Mouse (Mus musculus): ENCODE data around the gene Nup210l. TPM values are rescaled to one million over a fixed set of nuclear protein-coding genes. Genes with fewer than 3 reads are reported as not detected.

Nup210l gene
- polyA plus RNA-seq, 1 experiment from 2014 or later, result 0.35 TPM

DNA sequence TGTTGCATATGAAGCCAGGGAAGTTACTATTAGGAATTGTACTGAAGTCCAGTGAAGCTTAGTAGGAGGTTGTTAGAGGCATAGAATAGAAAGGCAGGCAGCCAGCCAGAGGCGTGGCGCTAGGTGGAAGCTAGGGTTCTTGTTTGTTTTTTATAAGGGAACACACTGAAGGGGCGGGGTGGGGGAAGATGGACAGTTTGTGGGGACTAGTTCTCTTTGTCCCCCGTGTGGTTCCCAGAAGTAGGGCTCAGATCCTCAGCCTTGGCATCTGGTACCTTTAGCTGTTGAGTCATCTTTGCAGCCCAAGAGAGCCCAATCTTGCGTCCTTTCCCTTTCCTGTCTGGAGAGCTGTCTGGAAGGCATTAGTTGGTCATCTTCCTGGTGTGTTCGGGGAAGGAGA lies 18.7 kb upstream of the Nup210l start:
- no peak overlapping the region for H3K9ac ChIP-seq (replicated peaks; ENCODE audit: low read depth, low read length)
- WGBS, result 86% methylated on average over 6 of the region's 6 CpGs
- H3K4me2 ChIP-seq (ENCODE audit: low read depth, low read length), result no peak overlapping the region
- no peak overlapping the region for H3K27ac ChIP-seq (ENCODE audit: low read depth, low read length)
- H3K4me3 ChIP-seq (ENCODE audit: low read depth, low read length), result no peak overlapping the region
- ATAC-seq (ENCODE audit: low read depth), result no peak
- no peaks in the 10 kb centered on the region for H3K27me3 ChIP-seq (ENCODE audit: control insufficient read depth, insufficient read depth, low read length)
- H3K4me1 ChIP-seq (ENCODE audit: control insufficient read depth, insufficient read depth, low read length), result peaks cover 28% of the 10 kb centered on the region
- H3K9me3 ChIP-seq (ENCODE audit: control insufficient read depth, low read length), result no peaks in the 10 kb centered on the region
- H3K36me3 ChIP-seq (ENCODE audit: control insufficient read depth, insufficient read depth, low read length), result peaks cover 35% of the 10 kb centered on the region

DNA sequence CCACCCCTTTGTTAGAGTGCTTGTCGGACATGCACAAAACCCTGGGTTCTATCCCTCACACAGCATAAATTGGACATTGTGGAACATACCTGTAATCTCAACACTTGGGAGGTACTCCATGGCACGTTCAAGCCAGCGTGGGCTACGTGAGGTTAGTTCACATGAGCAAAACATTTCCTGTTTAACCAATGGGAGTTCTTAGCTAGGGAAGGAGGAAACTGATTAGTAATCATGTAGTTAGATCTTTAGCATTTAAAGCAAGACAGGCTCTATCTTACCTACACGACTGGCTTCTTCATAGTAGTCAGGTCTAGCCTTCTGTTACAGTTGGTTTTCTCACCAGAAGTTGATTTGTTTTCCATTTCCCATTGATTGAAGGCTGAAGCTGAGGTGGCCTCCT lies 17.9 kb upstream of the Nup210l start:
- no peak for ATAC-seq (ENCODE audit: low read depth)
- H3K4me2 ChIP-seq (ENCODE audit: low read depth, low read length), result no peak overlapping the region
- no peaks in the 10 kb centered on the region for H3K9me3 ChIP-seq (ENCODE audit: control insufficient read depth, low read length)
- WGBS, result 89% methylated on average over 5 of the region's 5 CpGs
- H3K9ac ChIP-seq (replicated peaks; ENCODE audit: low read depth, low read length), result no peak overlapping the region
- H3K4me1 ChIP-seq (ENCODE audit: control insufficient read depth, insufficient read depth, low read length), result peaks cover 23% of the 10 kb centered on the region
- no peak overlapping the region for H3K4me3 ChIP-seq (ENCODE audit: low read depth, low read length)
- no peak overlapping the region for H3K27ac ChIP-seq (ENCODE audit: low read depth, low read length)
- H3K27me3 ChIP-seq (ENCODE audit: control insufficient read depth, insufficient read depth, low read length), result no peaks in the 10 kb centered on the region
- peaks cover 42% of the 10 kb centered on the region for H3K36me3 ChIP-seq (ENCODE audit: control insufficient read depth, insufficient read depth, low read length)

- ATAC-seq (ENCODE audit: low read depth), result no peak
- H3K36me3 ChIP-seq (ENCODE audit: control insufficient read depth, insufficient read depth, low read length), result peaks cover 54% of the 10 kb centered on the region
- H3K4me3 ChIP-seq (ENCODE audit: low read depth, low read length), result no peak overlapping the region
- no peak overlapping the region for H3K27ac ChIP-seq (ENCODE audit: low read depth, low read length)
- 98% methylated on average over 2 of the region's 2 CpGs for WGBS
- no peaks in the 10 kb centered on the region for H3K27me3 ChIP-seq (ENCODE audit: control insufficient read depth, insufficient read depth, low read length)
- H3K9me3 ChIP-seq (ENCODE audit: control insufficient read depth, low read length), result no peaks in the 10 kb centered on the region
- H3K4me1 ChIP-seq (ENCODE audit: control insufficient read depth, insufficient read depth, low read length), result peaks cover 6% of the 10 kb centered on the region
- H3K9ac ChIP-seq (replicated peaks; ENCODE audit: low read depth, low read length), result no peak overlapping the region
- H3K4me2 ChIP-seq (ENCODE audit: low read depth, low read length), result no peak overlapping the region
Observed at GRCm38 (mm10) chr3:90088617-90089016, 15.3 kb upstream of the Nup210l start.

GRCm38 (mm10) chr3:90090892-90091291 lies 13.0 kb upstream of the Nup210l start:
- Histone ChIP-seq H3K4me3 (ENCODE audit: low read depth, low read length) (no peak overlapping the region), H3K9ac (replicated peaks; ENCODE audit: low read depth, low read length) (no peak overlapping the region), H3K4me1 (ENCODE audit: control insufficient read depth, insufficient read depth, low read length) (no peaks in the 10 kb centered on the region), H3K36me3 (ENCODE audit: control insufficient read depth, insufficient read depth, low read length) (peaks cover 54% of the 10 kb centered on the region), H3K27me3 (ENCODE audit: control insufficient read depth, insufficient read depth, low read length) (no peaks in the 10 kb centered on the region), H3K4me2 (ENCODE audit: low read depth, low read length) (no peak overlapping the region), H3K9me3 (ENCODE audit: control insufficient read depth, low read length) (no peaks in the 10 kb centered on the region), H3K27ac (ENCODE audit: low read depth, low read length) (no peak overlapping the region)
- 92% methylated on average over 6 of the region's 6 CpGs for WGBS
- ATAC-seq (ENCODE audit: low read depth), result no peak

GRCm38 (mm10) chr3:90094453-90094852 lies 9.5 kb upstream of the Nup210l start:
- peaks cover 32% of the 10 kb centered on the region for H3K36me3 ChIP-seq (ENCODE audit: control insufficient read depth, insufficient read depth, low read length)
- no peak for ATAC-seq (ENCODE audit: low read depth)

DNA sequence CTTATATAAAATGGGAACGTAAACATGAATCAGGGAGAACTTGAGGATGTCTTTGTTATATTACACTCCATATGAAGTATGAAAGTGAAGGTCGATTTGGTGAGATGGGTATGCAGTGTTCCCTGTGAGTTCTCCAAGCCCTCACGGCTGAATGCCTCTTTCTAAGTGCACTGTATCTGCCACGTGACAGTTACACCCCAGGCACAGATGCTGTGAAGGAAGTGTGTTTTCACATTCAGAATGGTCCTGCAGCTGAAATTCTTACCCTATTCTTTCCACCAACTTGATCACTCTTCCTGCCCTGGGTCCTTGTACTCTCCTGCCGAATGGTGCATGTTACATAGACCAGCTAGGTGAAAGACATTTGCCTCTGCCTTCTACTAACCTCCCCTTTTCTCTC lies 6.0 kb upstream of the Nup210l start:
- H3K36me3 ChIP-seq (ENCODE audit: control insufficient read depth, insufficient read depth, low read length), result peaks cover 10% of the 10 kb centered on the region
- WGBS, result 86% methylated on average over 5 of the region's 5 CpGs
- no peak overlapping the region for H3K9ac ChIP-seq (replicated peaks; ENCODE audit: low read depth, low read length)
- H3K4me2 ChIP-seq (ENCODE audit: low read depth, low read length), result no peak overlapping the region
- H3K9me3 ChIP-seq (ENCODE audit: control insufficient read depth, low read length), result no peaks in the 10 kb centered on the region
- H3K27me3 ChIP-seq (ENCODE audit: control insufficient read depth, insufficient read depth, low read length), result no peaks in the 10 kb centered on the region
- ATAC-seq (ENCODE audit: low read depth), result no peak
- H3K4me3 ChIP-seq (ENCODE audit: low read depth, low read length), result no peak overlapping the region
- no peak overlapping the region for H3K27ac ChIP-seq (ENCODE audit: low read depth, low read length)
- no peaks in the 10 kb centered on the region for H3K4me1 ChIP-seq (ENCODE audit: control insufficient read depth, insufficient read depth, low read length)

More at GRCm38 (mm10) chr3:90094453-90094852, 9.5 kb upstream of the Nup210l start:
- WGBS, result 96% methylated on average over 3 of the region's 3 CpGs
- no peak overlapping the region for H3K4me3 ChIP-seq (ENCODE audit: low read depth, low read length)
- H3K4me2 ChIP-seq (ENCODE audit: low read depth, low read length), result no peak overlapping the region
- H3K27me3 ChIP-seq (ENCODE audit: control insufficient read depth, insufficient read depth, low read length), result no peaks in the 10 kb centered on the region
- H3K9ac ChIP-seq (replicated peaks; ENCODE audit: low read depth, low read length), result no peak overlapping the region
- no peaks in the 10 kb centered on the region for H3K9me3 ChIP-seq (ENCODE audit: control insufficient read depth, low read length)
- H3K27ac ChIP-seq (ENCODE audit: low read depth, low read length), result no peak overlapping the region
- no peaks in the 10 kb centered on the region for H3K4me1 ChIP-seq (ENCODE audit: control insufficient read depth, insufficient read depth, low read length)

DNA sequence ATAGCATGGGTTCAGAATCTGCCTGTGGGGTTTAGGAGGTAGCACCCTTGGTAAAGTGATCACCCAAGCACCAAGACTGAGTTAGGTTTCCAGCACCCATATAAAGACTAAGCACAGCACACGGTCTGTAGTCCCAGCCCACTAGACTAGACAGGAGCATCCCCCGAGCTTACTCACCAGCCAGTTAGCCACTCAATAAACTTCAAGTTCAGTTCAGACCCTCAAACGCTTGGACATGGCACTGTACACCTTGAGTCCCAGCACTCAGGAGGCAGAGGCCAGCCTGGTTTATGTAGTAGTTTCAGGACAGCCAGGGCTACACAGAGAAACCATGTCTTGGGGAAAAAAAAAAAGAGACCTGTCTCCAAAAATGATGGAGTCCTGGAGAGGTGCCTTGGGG lies 2.9 kb upstream of the Nup210l start:
- H3K4me2 ChIP-seq (ENCODE audit: low read depth, low read length), result no peak overlapping the region
- no peak overlapping the region for H3K27ac ChIP-seq (ENCODE audit: low read depth, low read length)
- H3K27me3 ChIP-seq (ENCODE audit: control insufficient read depth, insufficient read depth, low read length), result no peaks in the 10 kb centered on the region
- peaks cover 5% of the 10 kb centered on the region; the same call in 1 of the 2 replicates for H3K36me3 ChIP-seq (ENCODE audit: control insufficient read depth, insufficient read depth, low read length)
- H3K9me3 ChIP-seq (ENCODE audit: control insufficient read depth, low read length), result no peaks in the 10 kb centered on the region
- 97% methylated on average over 3 of the region's 3 CpGs for WGBS
- H3K4me3 ChIP-seq (ENCODE audit: low read depth, low read length), result no peak overlapping the region
- H3K9ac ChIP-seq (replicated peaks; ENCODE audit: low read depth, low read length), result no peak overlapping the region
- no peaks in the 10 kb centered on the region for H3K4me1 ChIP-seq (ENCODE audit: control insufficient read depth, insufficient read depth, low read length)
- ATAC-seq (ENCODE audit: low read depth), result no peak

DNA sequence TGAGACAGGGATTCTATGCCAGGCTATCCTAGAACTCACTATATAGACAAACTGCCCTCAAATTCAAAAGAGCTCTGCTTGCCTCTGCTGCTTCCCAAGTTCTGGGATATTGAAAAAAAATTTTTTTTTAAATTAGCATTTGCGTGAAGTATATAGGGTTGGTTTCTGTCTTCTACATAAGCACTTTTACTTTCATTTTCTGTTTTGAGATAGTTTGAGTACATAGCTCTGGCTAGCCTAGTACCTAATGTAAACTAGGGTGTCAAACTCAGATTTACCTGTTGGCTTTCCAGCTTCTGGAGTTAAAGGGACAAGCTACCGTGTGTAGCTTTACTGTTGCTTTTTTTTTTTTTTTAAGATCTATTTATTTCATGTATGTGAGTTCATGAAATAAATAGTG lies 2.3 kb upstream of the Nup210l start:
- ATAC-seq (ENCODE audit: low read depth), result no peak
- Histone ChIP-seq H3K4me3 (ENCODE audit: low read depth, low read length) (no peak overlapping the region), H3K36me3 (ENCODE audit: control insufficient read depth, insufficient read depth, low read length) (peaks cover 5% of the 10 kb centered on the region; the same call in 1 of the 2 replicates), H3K27ac (ENCODE audit: low read depth, low read length) (no peak overlapping the region), H3K4me1 (ENCODE audit: control insufficient read depth, insufficient read depth, low read length) (no peaks in the 10 kb centered on the region), H3K9me3 (ENCODE audit: control insufficient read depth, low read length) (no peaks in the 10 kb centered on the region), H3K4me2 (ENCODE audit: low read depth, low read length) (no peak overlapping the region), H3K27me3 (ENCODE audit: control insufficient read depth, insufficient read depth, low read length) (no peaks in the 10 kb centered on the region), H3K9ac (replicated peaks; ENCODE audit: low read depth, low read length) (no peak overlapping the region)
- 94% methylated on average over 2 of the region's 2 CpGs for WGBS

DNA sequence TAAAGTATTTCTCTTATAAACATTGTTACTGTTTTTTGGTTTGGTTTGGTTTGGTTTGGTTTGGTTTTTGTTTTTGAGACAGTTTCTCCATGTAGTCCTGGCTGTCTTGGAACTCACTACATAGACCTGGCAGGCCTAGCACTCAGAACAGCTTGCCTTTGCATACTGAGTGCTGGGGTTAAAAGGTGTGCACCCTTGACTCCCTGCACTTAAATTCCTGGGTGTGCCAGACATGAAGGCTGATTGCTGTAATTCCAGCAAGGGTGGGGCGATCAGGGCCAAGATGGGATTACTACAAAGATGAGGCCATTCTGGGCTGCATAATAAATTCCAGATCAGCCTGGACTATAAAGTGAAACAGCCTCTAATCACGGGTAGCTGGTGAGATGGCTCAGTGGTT lies 1.7 kb upstream of the Nup210l start:
- no peak overlapping the region for H3K9ac ChIP-seq (replicated peaks; ENCODE audit: low read depth, low read length)
- peaks cover 5% of the 10 kb centered on the region; the same call in 1 of the 2 replicates for H3K36me3 ChIP-seq (ENCODE audit: control insufficient read depth, insufficient read depth, low read length)
- no peaks in the 10 kb centered on the region for H3K4me1 ChIP-seq (ENCODE audit: control insufficient read depth, insufficient read depth, low read length)
- no peak for ATAC-seq (ENCODE audit: low read depth)
- H3K4me3 ChIP-seq (ENCODE audit: low read depth, low read length), result no peak overlapping the region
- WGBS, result 71% methylated on average over 2 of the region's 2 CpGs
- no peak overlapping the region for H3K27ac ChIP-seq (ENCODE audit: low read depth, low read length)
- no peak overlapping the region for H3K4me2 ChIP-seq (ENCODE audit: low read depth, low read length)
- no peaks in the 10 kb centered on the region for H3K27me3 ChIP-seq (ENCODE audit: control insufficient read depth, insufficient read depth, low read length)
- no peaks in the 10 kb centered on the region for H3K9me3 ChIP-seq (ENCODE audit: control insufficient read depth, low read length)

DNA sequence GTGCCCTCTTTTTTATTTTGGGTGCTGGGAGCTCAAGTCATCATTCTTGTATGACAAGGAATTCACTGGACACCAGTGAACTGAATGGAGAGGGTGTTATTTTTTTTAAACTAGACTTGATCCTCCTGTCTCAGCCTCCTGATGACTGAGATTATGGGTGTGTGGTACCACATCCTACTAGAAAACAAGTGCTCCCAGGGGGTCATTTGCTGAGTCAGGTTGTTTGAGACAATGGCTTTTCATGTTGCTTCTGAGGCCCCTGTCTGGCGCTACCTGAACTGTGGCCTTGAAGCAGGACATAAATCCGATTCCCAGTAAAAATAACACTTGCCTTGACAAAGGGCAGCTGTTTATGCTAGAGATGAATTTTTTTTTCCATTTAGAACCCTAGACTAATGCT lies 756 bp upstream of the Nup210l start:
- H3K4me3 ChIP-seq (ENCODE audit: low read depth, low read length), result no peak overlapping the region
- H3K27me3 ChIP-seq (ENCODE audit: control insufficient read depth, insufficient read depth, low read length), result no peaks in the 10 kb centered on the region
- H3K4me1 ChIP-seq (ENCODE audit: control insufficient read depth, insufficient read depth, low read length), result no peaks in the 10 kb centered on the region
- H3K27ac ChIP-seq (ENCODE audit: low read depth, low read length), result no peak overlapping the region
- H3K9ac ChIP-seq (replicated peaks; ENCODE audit: low read depth, low read length), result no peak overlapping the region
- H3K36me3 ChIP-seq (ENCODE audit: control insufficient read depth, insufficient read depth, low read length), result peaks cover 2% of the 10 kb centered on the region; the same call in 1 of the 2 replicates
- 82% methylated on average over 2 of the region's 2 CpGs for WGBS
- no peak overlapping the region for H3K4me2 ChIP-seq (ENCODE audit: low read depth, low read length)
- no peak for ATAC-seq (ENCODE audit: low read depth)
- H3K9me3 ChIP-seq (ENCODE audit: control insufficient read depth, low read length), result no peaks in the 10 kb centered on the region
